Mouse (Mus musculus) embryonic facial prominence, embryonic 12.5 days (tissue): ENCODE results near the gene Chst10. TPM values are rescaled to one million over a fixed set of nuclear protein-coding genes. Genes with fewer than 3 reads are reported as not detected.

Experiments used
- polyA plus RNA-seq: library from polyadenylated mRNA; unstranded; fragments of >200 nt; fragmentation: Nextera tagmentation; extraction: Ambion mirVana; gene quantifications from 2 replicates; pipeline ENCODE4 v1.2.1, GENCODE M21; 2016

The Chst10 gene
- polyA plus RNA-seq, 1 experiment from 2014 or later, result 12.4 TPM

Other genes with a start within 250 kb of the Chst10 start
- 32.9 and 38.0 TPM in 2 replicates for gene Aff3, start 233.2 kb downstream of the Chst10 start, polyA plus RNA-seq
- gene Lonrf2, start 61.5 kb downstream of the Chst10 start, polyA plus RNA-seq, result 2.4 and 2.5 TPM in 2 replicates
- not detected in 2 replicates for gene Nms, start 41.0 kb upstream of the Chst10 start, polyA plus RNA-seq
- 151 and 165 TPM in 2 replicates for gene Pdcl3, start 87.4 kb upstream of the Chst10 start, polyA plus RNA-seq